Mouse (Mus musculus): Measurements from ENCODE around the gene Gm10277. TPM values are rescaled to one million over a fixed set of nuclear protein-coding genes. Genes with fewer than 3 reads are reported as not detected.

Gene Gm10277
- polyA plus RNA-seq (2017; shearing (Covaris generic)), result 0.41 TPM

GRCm38 (mm10) chr11:77787707-77788106, at the start of gene Gm10277:
Gm10277 (minus strand) TSS chr11:77787747.

DNA sequence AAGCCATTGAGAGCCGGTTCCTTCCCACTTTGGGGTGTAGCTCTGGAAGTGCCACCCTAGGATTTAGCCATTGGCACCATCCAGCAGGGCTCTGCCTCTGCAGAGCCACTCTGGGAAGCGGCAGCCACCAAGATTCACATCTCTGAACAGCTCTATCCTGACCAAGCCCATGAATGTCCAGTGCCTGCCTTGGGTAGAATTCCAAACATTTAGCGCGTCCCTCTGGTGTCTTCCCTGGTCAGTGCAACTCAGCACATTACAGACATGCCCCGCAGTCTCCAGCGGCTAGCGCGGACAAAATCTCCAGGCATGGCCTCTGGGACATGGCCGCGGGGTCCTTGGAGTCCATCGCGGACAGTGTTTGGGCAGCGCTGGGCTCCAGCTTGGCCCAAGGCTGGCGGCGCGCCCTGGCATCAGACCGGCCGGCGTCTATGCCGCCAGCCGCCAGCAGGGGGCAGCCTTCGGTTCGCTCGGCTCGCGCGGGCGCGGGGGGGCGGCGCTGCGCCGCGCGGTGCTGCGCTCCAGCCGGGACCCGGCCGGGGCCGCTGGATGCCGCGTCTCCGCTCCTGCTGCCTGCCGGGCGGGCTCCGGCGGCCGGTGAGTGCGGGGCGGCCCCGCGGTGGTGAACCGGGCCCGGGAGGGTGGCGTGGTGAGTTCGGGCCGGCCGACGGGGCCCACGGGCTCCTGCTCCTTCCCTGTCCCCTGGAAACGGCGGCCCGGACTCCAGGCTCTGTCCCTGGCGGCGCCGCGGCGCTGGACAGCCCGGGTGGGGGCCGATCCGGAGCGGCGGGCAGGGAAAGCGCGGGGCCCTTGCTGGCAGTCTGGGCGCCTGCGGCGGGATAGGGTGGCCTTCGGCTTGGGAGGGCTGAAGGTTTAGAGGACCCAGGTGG, 24.5 kb downstream of the Gm10277 start, which contains the start of gene Myo18a:
Gene Myo18a (plus strand): TSS at position 464 of the 890 bp plus-strand sequence.

Other genes starting within 250 kb of the Gm10277 start
- gene Taok1, start 179.9 kb downstream of the Gm10277 start, polyA plus RNA-seq (2017; shearing (Covaris generic)), result 6.8 TPM
- gene Nufip2, start 101.6 kb downstream of the Gm10277 start, polyA plus RNA-seq (2017; shearing (Covaris generic)), result 90.6 TPM
- 0.27 TPM for gene Cryba1, start 62.5 kb downstream of the Gm10277 start, polyA plus RNA-seq (2017; shearing (Covaris generic))
- 81.4 TPM for gene Myo18a, start 24.5 kb downstream of the Gm10277 start, polyA plus RNA-seq (2017; shearing (Covaris generic))
- 1.8 TPM for gene Pipox, start 106.3 kb upstream of the Gm10277 start, polyA plus RNA-seq (2017; shearing (Covaris generic))
- not detected for gene Sez6, start 143.1 kb upstream of the Gm10277 start, polyA plus RNA-seq (2017; shearing (Covaris generic))
- gene Phf12, start 195.0 kb upstream of the Gm10277 start, polyA plus RNA-seq (2017; shearing (Covaris generic)), result 29.9 TPM
- 1.5 TPM for gene Dhrs13, start 244.5 kb upstream of the Gm10277 start, polyA plus RNA-seq (2017; shearing (Covaris generic))

Measured in inflammation-experienced regulatory T-cells, adult 16 weeks (primary cell).